Mouse (Mus musculus) splenic B cell, adult 2 months (primary cell): ENCODE measurements around the gene Olfr293.

Experiments
- DNase-seq: peaks from one replicate; pipeline ENCODE4 v3.0.0-alpha.2; 2011; ENCODE audit warnings: low read depth, low spot score
- H3K27me3 ChIP-seq: 2 replicates; pipeline ENCODE4 v1.6.1; 2012; ENCODE audit warnings: mild to moderate bottlenecking, low read length, moderate library complexity, mixed read lengths; ENCODE audit not compliant: control insufficient read depth, poor library complexity, insufficient read depth, severe bottlenecking
- H3K36me3 ChIP-seq: 2 replicates; pipeline ENCODE4 v1.6.1; 2012; ENCODE audit warnings: mild to moderate bottlenecking, low read length, moderate library complexity, mixed read lengths; ENCODE audit not compliant: control insufficient read depth, poor library complexity, insufficient read depth, severe bottlenecking

Gene Olfr293

DNA sequence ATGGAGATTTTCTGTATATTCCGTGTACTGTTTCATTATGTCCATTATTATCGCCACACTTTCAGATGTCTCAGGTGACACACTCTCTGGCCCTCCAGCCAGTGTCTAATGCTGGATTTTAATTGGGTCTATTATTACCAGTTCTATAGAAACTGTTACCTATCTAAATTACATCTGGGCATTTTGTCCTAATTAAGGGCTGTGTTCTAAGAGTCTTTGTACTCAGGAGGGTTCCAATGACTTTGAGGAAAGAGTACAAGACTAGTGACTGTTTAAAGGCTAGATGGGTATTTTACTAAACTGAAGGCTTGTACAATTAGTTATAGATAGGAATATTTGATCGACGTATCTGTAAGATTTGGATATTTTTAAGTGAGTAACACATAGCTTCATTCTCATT, at the start of gene Olfr293:
Olfr293 (plus strand) TSS at position 301 of the 400 bp plus-strand sequence.
- no peaks in the 10 kb centered on the region for H3K36me3 ChIP-seq
- DNase-seq: no peak
- no peaks in the 10 kb centered on the region for H3K27me3 ChIP-seq

DNA sequence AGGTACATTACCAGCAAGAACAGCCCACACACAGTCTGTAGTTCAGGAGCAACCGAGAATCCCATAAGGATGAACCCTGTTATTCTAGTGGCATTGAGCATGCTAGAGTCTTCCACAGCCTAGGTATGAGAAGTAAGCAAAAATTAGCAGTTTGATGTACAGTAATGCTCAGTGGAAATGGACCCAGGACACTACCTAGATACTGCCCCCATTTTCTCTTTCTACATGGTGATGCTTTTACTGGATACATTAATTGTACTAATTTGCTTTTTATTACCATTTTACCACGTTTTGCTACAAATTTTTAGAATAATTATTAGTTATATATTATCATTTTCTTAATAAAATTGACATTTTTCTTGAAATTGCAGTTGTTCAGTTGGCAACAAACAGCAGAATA, 32.3 kb upstream of the Olfr293 start, which contains the start of gene Olfr294:
Olfr294 (minus strand) TSS at position 101 of the 400 bp plus-strand sequence.
- DNase-seq: no peak
- Histone ChIP-seq H3K36me3 (no peaks in the 10 kb centered on the region), H3K27me3 (no peaks in the 10 kb centered on the region)

DNA sequence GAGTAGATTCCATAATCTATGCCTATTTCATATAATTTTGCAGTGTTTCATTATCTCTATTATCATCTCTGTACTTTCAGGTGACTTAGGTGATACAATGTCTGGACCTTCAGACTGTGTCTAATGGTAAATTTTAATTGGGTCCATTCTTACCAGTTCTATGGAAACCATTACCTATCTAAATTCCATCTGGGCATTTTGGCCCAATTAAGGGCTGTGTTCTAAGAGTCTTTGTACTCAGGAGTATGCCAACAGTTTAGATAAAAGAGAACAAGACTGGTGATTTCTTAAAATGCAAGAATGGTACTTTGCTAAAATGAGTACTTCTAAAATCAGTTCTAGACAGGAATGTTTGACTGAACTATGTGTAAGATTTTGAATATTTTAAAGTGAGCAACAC, 39.2 kb downstream of the Olfr293 start, which contains the start of gene Olfr292:
Olfr292 (plus strand) TSS at position 301 of the 400 bp plus-strand sequence.
- Histone ChIP-seq H3K36me3 (no peaks in the 10 kb centered on the region), H3K27me3 (no peaks in the 10 kb centered on the region)
- no peak for DNase-seq
